Mouse (Mus musculus) left cerebral cortex, postnatal 14 days (tissue): ENCODE measurements at regions not wholly inside any gene's neighbourhood (a gene's known extent, or its start where the extent isn't known, plus 50 kb on each side); places are given as distances from the start of the nearest gene placed in this dataset.
"Not testable (repeated sequence)": the region's sequence is repeated elsewhere in the genome, so short reads cannot be mapped to it uniquely, and the experiment has no call there.

Experiments
- DNase-seq, 2 experiments: peaks; one replicate each; pipeline ENCODE4 v3.0.0; 2021 to 2022; ENCODE audit warnings: low spot score in 2 of 2, mixed read lengths in 1 of 2
- intact Hi-C: fragments of 180-260 bp; cut with DNase I; formaldehyde crosslinking; loops from one replicate; pipeline ENCODE4 v1.15.1; 2025

- no peak for DNase-seq
- intact Hi-C loops = no loop called here
These were observed 352.3 kb upstream of the Cntn5 start for GRCm38 (mm10) chr9:11256848-11257247.

- peak; percentile 34 to 82 for DNase-seq
- intact Hi-C loops = no loop called here
These were observed 302.3 kb upstream of the Cntn5 start for GRCm38 (mm10) chr9:11206829-11207228.

DNA sequence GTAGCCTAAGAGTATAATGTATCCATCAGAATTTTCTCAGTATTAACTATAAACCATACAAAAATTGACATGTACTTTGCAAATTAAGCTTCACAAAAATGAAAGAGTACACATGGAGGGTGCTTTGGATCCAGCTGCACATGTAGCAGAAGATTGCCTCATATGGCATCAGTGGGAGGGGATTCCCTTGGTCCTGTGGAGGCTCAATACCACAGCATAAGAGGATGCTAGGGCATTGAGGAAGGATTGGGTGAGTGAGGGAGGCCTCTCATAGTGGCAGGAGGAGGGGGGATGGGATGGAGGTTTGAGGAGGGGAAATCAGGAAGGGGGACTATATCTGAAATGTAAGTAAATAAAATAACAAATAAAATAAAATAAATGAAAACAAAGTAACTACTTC, 301.7 kb upstream of the Cntn5 start:
- intact Hi-C loops = no loop called here
- DNase-seq = no peak

DNA sequence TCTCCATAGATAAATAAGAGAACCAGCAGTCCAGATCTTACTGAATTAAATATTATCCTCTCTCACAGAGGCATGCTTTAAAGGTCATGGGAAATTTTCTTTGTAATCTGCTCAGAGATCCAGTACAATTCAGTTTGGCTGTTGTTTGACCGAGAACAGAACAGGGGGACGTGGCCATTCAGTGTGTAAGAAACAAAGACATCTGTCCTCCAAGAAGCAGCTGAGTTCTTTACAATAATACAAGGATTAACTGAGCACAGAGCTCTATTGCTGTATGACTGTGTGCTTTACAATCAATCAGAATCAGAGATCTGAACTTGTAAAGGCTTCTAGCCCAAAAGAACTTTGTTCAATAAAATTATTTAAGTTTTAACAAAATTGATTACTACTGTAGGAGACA, 287.6 kb upstream of the Cntn5 start:
- intact Hi-C loops = no loop called here

DNA sequence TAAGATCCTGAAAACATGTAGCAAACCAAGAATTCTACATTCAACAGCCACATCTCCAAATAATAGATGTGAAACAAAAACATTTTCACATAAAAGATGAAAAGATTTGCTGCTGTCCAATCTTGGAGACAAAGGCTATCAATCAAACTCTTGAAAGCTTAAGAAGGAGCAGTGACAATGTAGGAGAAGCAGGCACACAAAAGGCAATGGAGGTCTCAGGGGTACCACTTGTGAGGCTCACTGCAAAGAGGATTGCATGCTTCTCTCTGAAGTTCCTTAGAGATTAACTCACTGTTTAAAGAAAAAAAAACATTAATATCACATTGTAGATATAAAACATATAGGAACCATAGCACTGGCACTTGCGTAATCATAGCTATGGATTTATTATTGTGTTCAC, 241.2 kb upstream of the Cntn5 start:
- intact Hi-C loops = no loop called here
- no peak for DNase-seq

More for the DNA sequence above, 287.6 kb upstream of the Cntn5 start:
- no peak for DNase-seq

DNA sequence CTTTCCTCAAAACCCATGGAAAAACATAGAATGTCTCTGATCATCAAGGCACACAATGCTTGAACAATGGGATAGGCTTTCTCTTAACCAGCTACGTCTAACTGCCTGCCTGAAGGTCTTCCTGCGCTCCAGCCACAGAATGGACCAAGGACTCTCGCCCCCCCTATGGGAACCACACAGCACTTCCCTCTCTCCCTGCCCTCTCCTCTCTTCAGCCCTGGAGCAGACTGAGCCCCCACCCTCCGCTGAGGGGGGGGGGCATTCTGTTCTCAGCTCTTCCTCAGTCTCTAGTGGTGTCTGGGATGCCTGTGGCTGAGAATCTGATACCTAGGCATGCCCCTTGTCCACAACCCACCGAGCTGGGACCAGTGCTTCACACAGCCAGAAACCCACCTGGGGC, 222.3 kb upstream of the Cntn5 start:
- intact Hi-C loops = no loop called here

DNA sequence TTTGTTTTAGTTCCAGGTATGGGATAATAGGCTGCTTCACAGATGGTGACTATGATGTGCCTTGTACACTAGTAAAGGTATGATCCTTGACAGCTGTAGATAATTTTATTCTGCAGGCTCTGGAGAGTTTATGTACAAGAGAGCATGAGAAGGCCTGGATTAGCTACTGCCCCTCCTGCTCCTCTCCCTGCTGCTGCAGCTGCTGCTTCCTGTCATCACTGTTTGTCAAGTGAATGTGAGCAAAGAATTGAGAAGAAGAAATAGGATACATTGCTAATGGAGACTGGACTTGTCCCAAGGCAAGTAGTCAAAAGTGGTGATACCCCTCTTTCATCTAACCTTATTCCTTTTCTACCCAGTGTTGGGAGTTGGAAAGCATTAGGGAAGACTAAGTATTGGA, 214.6 kb upstream of the Cntn5 start:
- intact Hi-C loops = no loop called here
- no peak for DNase-seq

More for the DNA sequence above, 222.3 kb upstream of the Cntn5 start:
- no peak for DNase-seq

DNA sequence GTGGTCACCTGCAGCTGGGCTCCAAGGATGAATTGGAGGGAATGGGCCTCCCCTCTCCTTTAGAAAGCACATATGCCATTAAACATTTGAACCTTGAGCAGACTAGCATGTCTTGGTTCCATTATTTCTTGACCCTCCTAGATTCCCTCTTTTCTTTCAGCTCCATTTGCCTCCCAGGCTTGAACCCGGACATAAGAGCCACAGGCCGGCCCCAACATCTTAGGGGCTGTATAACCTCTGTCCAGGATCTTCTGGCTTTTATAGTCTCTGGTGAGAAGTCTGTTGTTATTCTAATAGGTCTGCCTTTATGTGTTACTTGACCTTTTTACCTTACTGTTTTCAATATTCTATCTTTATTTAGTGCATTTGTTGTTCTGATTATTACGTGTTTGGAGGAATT, 203.3 kb upstream of the Cntn5 start:
- intact Hi-C loops = not testable (repeated sequence)

GRCm38 (mm10) chr9:11107212-11107611, 202.6 kb upstream of the Cntn5 start:
- DNase-seq, intact Hi-C loops: not testable (repeated sequence)

More for the DNA sequence above, 203.3 kb upstream of the Cntn5 start:
- DNase-seq = not testable (repeated sequence)

GRCm38 (mm10) chr9:11106268-11106667, 201.7 kb upstream of the Cntn5 start:
- no peak for DNase-seq
- intact Hi-C loops = no loop called here

DNA sequence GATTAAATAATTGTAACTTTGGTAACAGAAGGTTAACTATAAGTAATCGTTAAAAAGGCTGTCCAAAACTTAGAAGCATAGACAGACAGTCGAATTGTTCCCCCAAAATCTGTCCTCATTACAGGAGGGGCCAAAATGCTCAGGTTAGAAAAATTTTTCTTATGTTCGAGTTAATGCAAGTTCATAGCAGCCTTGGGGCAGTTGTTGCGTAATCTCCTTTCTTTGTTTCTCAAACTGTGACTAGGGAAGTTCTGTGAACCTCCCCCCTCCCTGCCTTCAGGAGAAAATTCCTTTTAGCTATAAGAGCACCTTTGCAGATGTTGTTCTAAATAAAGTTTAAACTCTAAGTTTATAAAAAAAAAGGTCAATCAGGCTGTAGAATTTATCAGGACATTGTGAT, 198.9 kb upstream of the Cntn5 start:
- intact Hi-C loops = no loop called here

GRCm38 (mm10) chr9:11092874-11093273, 188.3 kb upstream of the Cntn5 start:
- no peak for DNase-seq
- intact Hi-C loops = no loop called here

More for the DNA sequence above, 198.9 kb upstream of the Cntn5 start:
- DNase-seq = no peak

DNA sequence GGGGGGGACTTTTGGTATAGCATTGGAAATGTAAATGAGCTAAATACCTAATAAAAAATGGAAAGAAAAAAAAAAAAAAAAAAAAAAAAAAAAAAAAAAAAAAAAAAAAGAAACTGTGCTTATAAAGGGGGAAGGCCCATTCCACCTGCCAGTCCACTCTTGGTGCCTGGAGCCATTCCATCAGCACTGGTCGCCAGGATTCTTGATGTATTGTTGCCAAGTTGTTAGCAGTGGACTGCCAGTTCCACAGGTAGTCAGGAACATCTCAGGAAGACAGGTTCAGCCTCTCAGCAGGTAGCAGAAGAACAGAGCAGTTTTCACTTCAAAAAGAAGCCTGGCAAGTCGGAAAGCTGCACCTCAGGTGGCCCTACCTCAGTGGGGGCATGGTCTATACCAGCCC, 162.6 kb upstream of the Cntn5 start:
- intact Hi-C loops, DNase-seq: not testable (repeated sequence)

DNA sequence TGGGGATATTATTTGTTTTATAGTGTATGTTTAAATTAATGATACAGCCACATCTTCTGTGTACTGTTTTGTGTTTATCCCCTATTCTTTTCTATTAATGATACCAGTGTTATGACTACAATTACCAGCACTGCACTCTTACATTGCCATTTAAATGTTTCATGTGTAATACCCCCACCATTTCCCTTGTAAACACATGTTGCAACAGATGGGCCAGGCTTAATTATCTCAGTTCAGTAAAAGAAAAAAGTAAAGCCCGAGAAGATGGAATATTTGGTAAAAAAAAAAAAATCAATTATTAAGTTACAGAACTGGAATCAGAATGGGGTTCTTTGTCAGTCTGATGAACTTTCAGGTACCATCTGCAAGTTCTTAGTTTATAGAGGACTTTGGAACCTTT, 158.3 kb upstream of the Cntn5 start:
- intact Hi-C loops = no loop called here
- DNase-seq = no peak
